Mouse (Mus musculus): ENCODE data around the gene Rpl37. TPM values are rescaled to one million over a fixed set of nuclear protein-coding genes. Genes with fewer than 3 reads are reported as not detected.

Gene Rpl37
- polyA plus RNA-seq, 1 experiment from 2014 or later: 526 TPM

GRCm38 (mm10) chr15:5107686-5108654 lies 8.5 kb upstream of the Rpl37 start, which contains the start of gene Card6:
TSS of gene Card6 (minus strand) at chr15:5108539.
- no peaks in the 10 kb centered on the region for H3K36me3 ChIP-seq
- peak within 1 kb of the TSS; percentile 33 for H3K4me2 ChIP-seq
- peak within 1 kb of the TSS; percentile 65 for H3K27ac ChIP-seq
- no peaks in the 10 kb centered on the region for H3K9me3 ChIP-seq
- no peak for ATAC-seq (ENCODE audit: insufficient read depth, low FRiP score, low read depth)
- H3K4me3 ChIP-seq (replicated peaks): peak within 1 kb of the TSS; percentile 35
- H3K27me3 ChIP-seq (replicated peaks): no peaks in the 10 kb centered on the region
- no peak within 1 kb of the TSS for H3K9ac ChIP-seq
- no peaks in the 10 kb centered on the region for H3K4me1 ChIP-seq
- WGBS: 39% methylated on average over 21 of the region's 21 CpGs

- Histone ChIP-seq H3K4me2 (peak overlapping the region; percentile 33; the same call in 1 of the 2 replicates), H3K27ac (no peak overlapping the region), H3K27me3 (replicated peaks) (no peaks in the 10 kb centered on the region), H3K4me3 (replicated peaks) (0 out of 2 replicates have a peak overlapping the region, but pooled peaks have one; percentile 35), H3K36me3 (no peaks in the 10 kb centered on the region), H3K9me3 (no peaks in the 10 kb centered on the region), H3K4me1 (no peaks in the 10 kb centered on the region), H3K9ac (no peak overlapping the region)
- no peak for ATAC-seq (ENCODE audit: insufficient read depth, low FRiP score, low read depth)
- WGBS: 81% methylated on average over 3 of the region's 3 CpGs
These were observed 7.8 kb upstream of the Rpl37 start for GRCm38 (mm10) chr15:5108655-5109040.

DNA sequence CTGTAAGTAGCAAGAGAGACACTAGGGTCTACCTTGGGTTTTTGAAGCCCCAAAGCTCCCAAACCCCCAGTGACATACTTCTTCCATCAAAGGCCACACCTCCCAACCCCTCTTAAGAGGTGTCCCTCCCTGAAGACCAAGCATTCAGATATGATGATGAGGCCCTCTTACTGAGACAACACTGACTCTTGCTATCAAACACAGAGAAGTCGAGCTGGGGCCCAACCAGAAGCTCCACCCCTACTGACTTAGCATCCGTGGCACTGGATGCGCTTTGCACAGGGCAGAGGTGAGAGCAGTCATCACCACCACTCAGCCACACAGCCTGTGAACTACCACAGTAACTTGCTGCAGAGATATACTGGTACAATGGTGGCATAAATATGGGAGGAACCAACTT lies 3.8 kb upstream of the Rpl37 start:
- H3K4me2 ChIP-seq: no peak overlapping the region
- peaks cover 2% of the 10 kb centered on the region; the same call in 1 of the 2 replicates for H3K4me1 ChIP-seq
- no peaks in the 10 kb centered on the region for H3K9me3 ChIP-seq
- no peak for ATAC-seq (ENCODE audit: insufficient read depth, low FRiP score, low read depth)
- H3K27me3 ChIP-seq (replicated peaks): no peaks in the 10 kb centered on the region
- no peak overlapping the region for H3K27ac ChIP-seq
- H3K9ac ChIP-seq: no peak overlapping the region
- H3K36me3 ChIP-seq: no peaks in the 10 kb centered on the region
- no peak overlapping the region for H3K4me3 ChIP-seq (replicated peaks)
- 75% methylated on average over 3 of the region's 3 CpGs for WGBS

DNA sequence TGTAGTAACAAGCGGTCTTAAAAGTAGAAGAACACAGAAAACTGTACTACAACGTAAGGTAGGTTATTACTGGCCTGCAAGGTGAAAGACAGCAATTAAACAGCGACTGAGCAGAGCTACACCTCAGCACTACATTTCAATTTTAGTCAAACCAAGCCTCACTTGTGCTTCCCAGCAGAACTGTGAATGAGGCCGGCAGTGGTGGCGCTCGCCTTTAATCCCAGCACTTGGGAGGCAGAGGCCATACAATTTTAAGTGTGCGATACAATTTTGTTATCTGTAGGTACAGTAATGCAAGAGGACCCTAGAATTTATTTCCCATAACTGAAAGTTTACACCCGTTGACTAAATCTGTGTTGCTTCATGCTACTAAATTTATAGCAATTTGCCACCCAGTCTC lies 1.3 kb upstream of the Rpl37 start:
- WGBS: 59% methylated on average over 8 of the region's 8 CpGs
- H3K9me3 ChIP-seq: no peaks in the 10 kb centered on the region
- peak overlapping the region; percentile 95 for H3K27ac ChIP-seq

GRCm38 (mm10) chr15:5117031-5117601 lies 671 bp downstream of the Rpl37 start:
- ATAC-seq (ENCODE audit: insufficient read depth, low FRiP score, low read depth): no peak
- H3K9me3 ChIP-seq: no peaks in the 10 kb centered on the region
- WGBS: under 1% methylated on average over 22 of the region's 22 CpGs
- peak overlapping the region; percentile 91 for H3K9ac ChIP-seq
- H3K4me3 ChIP-seq (replicated peaks): peak overlapping the region; percentile 84
- peak overlapping the region; percentile 66 for H3K4me2 ChIP-seq
- peaks cover 4% of the 10 kb centered on the region; the same call in 1 of the 2 replicates for H3K4me1 ChIP-seq
- no peaks in the 10 kb centered on the region for H3K27me3 ChIP-seq (replicated peaks)
- H3K27ac ChIP-seq: peak overlapping the region; percentile 95
- H3K36me3 ChIP-seq: peaks cover 30% of the 10 kb centered on the region

More for the DNA sequence above, 1.3 kb upstream of the Rpl37 start:
- Histone ChIP-seq H3K4me2 (peak overlapping the region; percentile 56), H3K9ac (no peak overlapping the region), H3K4me1 (peaks cover 4% of the 10 kb centered on the region; the same call in 1 of the 2 replicates), H3K27me3 (replicated peaks) (no peaks in the 10 kb centered on the region), H3K4me3 (replicated peaks) (peak overlapping the region; percentile 84), H3K36me3 (peaks cover 18% of the 10 kb centered on the region)
- no peak for ATAC-seq (ENCODE audit: insufficient read depth, low FRiP score, low read depth)

DNA sequence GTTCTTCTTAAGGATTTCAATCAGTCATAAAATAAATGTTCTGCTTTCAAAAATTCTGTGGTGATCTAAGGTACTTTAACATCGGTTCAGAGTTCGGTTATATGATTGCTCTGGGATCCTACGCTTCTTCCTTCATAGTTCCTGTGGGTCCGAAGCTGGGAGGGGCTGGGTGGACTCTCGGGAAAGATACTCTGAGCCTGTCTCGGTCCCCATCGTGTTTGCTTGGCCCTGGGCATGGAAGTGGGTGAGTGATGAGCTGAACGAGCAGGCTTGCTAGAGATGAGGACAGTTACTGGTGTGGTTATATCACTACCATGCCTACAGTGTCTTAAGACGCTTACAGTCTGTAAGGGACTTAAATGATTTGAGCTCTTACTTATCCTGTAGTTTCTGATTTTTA lies 2.2 kb downstream of the Rpl37 start:
- H3K9me3 ChIP-seq: no peaks in the 10 kb centered on the region
- H3K4me1 ChIP-seq: peaks cover 4% of the 10 kb centered on the region; the same call in 1 of the 2 replicates
- peaks cover 36% of the 10 kb centered on the region for H3K36me3 ChIP-seq
- H3K4me3 ChIP-seq (replicated peaks): no peak overlapping the region
- no peak overlapping the region for H3K27ac ChIP-seq
- no peak overlapping the region for H3K9ac ChIP-seq
- H3K27me3 ChIP-seq (replicated peaks): no peaks in the 10 kb centered on the region
- WGBS: 90% methylated on average over 9 of the region's 9 CpGs
- no peak for ATAC-seq (ENCODE audit: insufficient read depth, low FRiP score, low read depth)
- no peak overlapping the region for H3K4me2 ChIP-seq

GRCm38 (mm10) chr15:5119192-5119591 lies 2.7 kb downstream of the Rpl37 start:
- Histone ChIP-seq H3K27ac (no peak overlapping the region), H3K4me2 (no peak overlapping the region), H3K9ac (no peak overlapping the region), H3K4me1 (peaks cover 4% of the 10 kb centered on the region; the same call in 1 of the 2 replicates), H3K9me3 (no peaks in the 10 kb centered on the region), H3K36me3 (peaks cover 38% of the 10 kb centered on the region), H3K27me3 (replicated peaks) (no peaks in the 10 kb centered on the region), H3K4me3 (replicated peaks) (no peak overlapping the region)
- no peak for ATAC-seq (ENCODE audit: insufficient read depth, low FRiP score, low read depth)
- 83% methylated on average over 2 of the region's 2 CpGs for WGBS

- Histone ChIP-seq H3K9ac (no peak overlapping the region), H3K4me3 (replicated peaks) (no peak overlapping the region), H3K4me1 (peaks cover 4% of the 10 kb centered on the region; the same call in 1 of the 2 replicates), H3K36me3 (peaks cover 43% of the 10 kb centered on the region), H3K27ac (no peak overlapping the region), H3K9me3 (no peaks in the 10 kb centered on the region), H3K4me2 (no peak overlapping the region), H3K27me3 (replicated peaks) (no peaks in the 10 kb centered on the region)
- no peak for ATAC-seq (ENCODE audit: insufficient read depth, low FRiP score, low read depth)
- WGBS: 87% methylated on average over 2 of the region's 2 CpGs
These were observed 3.3 kb downstream of the Rpl37 start for GRCm38 (mm10) chr15:5119707-5120106.

DNA sequence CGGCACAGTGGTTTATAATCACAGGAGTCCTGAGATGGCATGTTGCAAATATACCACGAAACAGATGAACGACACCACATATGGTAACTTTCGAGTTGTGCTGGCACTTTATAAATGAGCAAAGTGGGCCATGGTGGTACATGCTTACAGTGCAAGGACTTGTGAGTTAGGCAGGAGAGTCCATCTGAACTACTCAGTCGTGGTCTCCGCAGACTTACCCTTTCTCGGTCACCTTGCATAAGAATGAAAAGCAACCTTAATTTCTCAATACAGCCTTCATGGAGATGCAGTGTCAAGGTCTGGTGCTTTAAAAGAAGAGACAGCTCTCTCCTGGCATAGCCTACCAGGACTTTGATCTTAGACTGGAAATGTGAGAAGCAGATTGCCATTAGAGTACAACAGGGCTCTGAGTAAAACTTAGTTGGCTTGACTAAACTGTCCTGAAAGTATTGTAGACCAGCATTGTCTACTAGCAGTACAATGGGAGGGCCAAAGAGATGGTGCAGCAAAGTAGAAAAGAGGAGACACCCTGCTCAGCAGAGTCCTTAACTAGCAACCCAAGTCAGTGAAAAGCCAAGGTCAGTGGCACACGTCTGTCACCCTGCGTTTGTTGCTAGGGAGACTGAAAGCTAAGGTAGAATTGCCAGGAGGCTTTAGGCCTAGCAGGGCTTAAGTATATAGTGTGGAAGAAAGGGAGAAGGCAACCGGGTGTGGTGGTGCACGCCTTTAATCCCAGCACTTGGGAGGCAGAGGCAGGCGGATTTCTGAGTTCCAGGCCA lies 5.3 kb downstream of the Rpl37 start:
- H3K27ac ChIP-seq: no peak overlapping the region
- no peak overlapping the region for H3K4me3 ChIP-seq (replicated peaks)
- H3K36me3 ChIP-seq: peaks cover 49% of the 10 kb centered on the region
- H3K9me3 ChIP-seq: no peaks in the 10 kb centered on the region
- peak; percentile 45; the same call in 1 of the 2 replicates for ATAC-seq (ENCODE audit: insufficient read depth, low FRiP score, low read depth)
- no peaks in the 10 kb centered on the region for H3K27me3 ChIP-seq (replicated peaks)
- H3K4me1 ChIP-seq: peaks cover 4% of the 10 kb centered on the region; the same call in 1 of the 2 replicates
- WGBS: 83% methylated on average over 12 of the region's 12 CpGs
- H3K9ac ChIP-seq: no peak overlapping the region
- H3K4me2 ChIP-seq: no peak overlapping the region

GRCm38 (mm10) chr15:5126456-5126855 lies 10.0 kb downstream of the Rpl37 start:
- H3K36me3 ChIP-seq: peaks cover 25% of the 10 kb centered on the region
- no peak overlapping the region for H3K9ac ChIP-seq
- WGBS: 69% methylated on average over 4 of the region's 4 CpGs
- H3K4me3 ChIP-seq (replicated peaks): no peak overlapping the region
- H3K27me3 ChIP-seq (replicated peaks): no peaks in the 10 kb centered on the region
- no peaks in the 10 kb centered on the region for H3K4me1 ChIP-seq
- H3K4me2 ChIP-seq: no peak overlapping the region
- ATAC-seq (ENCODE audit: insufficient read depth, low FRiP score, low read depth): no peak
- H3K9me3 ChIP-seq: no peaks in the 10 kb centered on the region
- no peak overlapping the region for H3K27ac ChIP-seq

DNA sequence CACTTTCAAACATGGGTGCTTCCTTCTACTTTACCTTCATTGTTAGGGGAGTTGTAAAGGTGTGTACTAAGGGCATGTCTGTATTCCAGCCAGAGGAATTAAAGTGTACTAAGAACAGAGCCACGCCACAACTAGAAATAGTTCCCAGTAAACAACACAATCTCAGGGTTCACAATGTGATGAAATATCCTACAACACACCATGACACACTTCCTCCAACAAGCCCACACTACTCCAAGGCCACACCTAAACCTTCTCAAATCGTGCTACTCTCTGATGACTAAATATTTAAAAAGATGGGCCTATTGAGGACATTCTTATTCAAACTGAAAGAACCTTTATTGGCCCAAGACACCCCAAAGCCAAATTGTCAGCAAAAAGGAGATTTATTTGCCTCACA lies 11.0 kb downstream of the Rpl37 start:
- Histone ChIP-seq H3K27ac (no peak overlapping the region), H3K27me3 (replicated peaks) (no peaks in the 10 kb centered on the region), H3K4me2 (no peak overlapping the region), H3K4me3 (replicated peaks) (no peak overlapping the region), H3K36me3 (peaks cover 17% of the 10 kb centered on the region), H3K9me3 (no peaks in the 10 kb centered on the region), H3K9ac (no peak overlapping the region), H3K4me1 (no peaks in the 10 kb centered on the region)
- no peak for ATAC-seq (ENCODE audit: insufficient read depth, low FRiP score, low read depth)
- WGBS: 80% methylated on average over 2 of the region's 2 CpGs
